Mouse (Mus musculus) hindbrain, embryonic 16.5 days (tissue): ENCODE data around the gene 4921509C19Rik. TPM values are rescaled to one million over a fixed set of nuclear protein-coding genes. Genes with fewer than 3 reads are reported as not detected.
"Not testable (repeated sequence)": the region's sequence is repeated elsewhere in the genome, so short reads cannot be mapped to it uniquely, and the experiment has no call there.

Experiments used
- ATAC-seq: fragments of 200-750 bp; cut with Nextera tagmentation; 2 replicates; pipeline ENCODE4 v1.8.0; 2017; ENCODE audit warnings: moderate TSS enrichment, moderate library complexity
- H3K27ac ChIP-seq: fragments of 300-500 bp; sonication (generic); 2 replicates; pipeline ENCODE4 v1.5.1; 2014; ENCODE audit warnings: low read depth, mild to moderate bottlenecking, control low read depth, low read length, moderate library complexity
- H3K27me3 ChIP-seq: fragments of 300-500 bp; sonication (generic); replicated peaks from 2 replicates; pipeline ENCODE4 v1.6.1; 2014; ENCODE audit warnings: low read length; ENCODE audit not compliant: control insufficient read depth, insufficient read depth
- H3K36me3 ChIP-seq: fragments of 300-500 bp; sonication (generic); 2 replicates; pipeline ENCODE4 v1.6.1; 2014; ENCODE audit warnings: mild to moderate bottlenecking, low read length, moderate library complexity, mixed read lengths; ENCODE audit not compliant: control insufficient read depth, insufficient read depth
- H3K4me1 ChIP-seq: fragments of 300-500 bp; sonication (generic); 2 replicates; pipeline ENCODE4 v1.6.1; 2014; ENCODE audit warnings: low read depth, low read length; ENCODE audit not compliant: control insufficient read depth, insufficient read depth
- H3K4me2 ChIP-seq: fragments of 300-500 bp; sonication (generic); 2 replicates; pipeline ENCODE4 v1.6.1; 2014; ENCODE audit warnings: mild to moderate bottlenecking, low read length, control low read depth, moderate library complexity
- H3K4me3 ChIP-seq: fragments of 300-500 bp; sonication (generic); 2 replicates; pipeline ENCODE4 v1.5.1; 2014; ENCODE audit warnings: mild to moderate bottlenecking, low read length, control low read depth, moderate library complexity
- H3K9ac ChIP-seq: fragments of 300-500 bp; sonication (generic); 2 replicates; pipeline ENCODE4 v1.6.1; 2014; ENCODE audit warnings: low read depth, mild to moderate bottlenecking, control low read depth, low read length, moderate library complexity
- H3K9me3 ChIP-seq: fragments of 300-500 bp; sonication (generic); 2 replicates; pipeline ENCODE4 v1.6.1; 2014; ENCODE audit warnings: mild to moderate bottlenecking, low read length, moderate library complexity; ENCODE audit not compliant: control insufficient read depth
- WGBS: fragments of 180-500 bp; shearing (Covaris S2); extraction: QIAGEN DNeasy Blood & Tissue Kit; methylation state at CpG from one replicate; pipeline ENCODE4 v1.1.7; 2014; 5-methylcytosine and 5-hydroxymethylcytosine counted together
- polyA plus RNA-seq: library from polyadenylated mRNA; unstranded; fragments of >200 nt; fragmentation: Nextera tagmentation; extraction: Ambion mirVana; gene quantifications from 2 replicates; pipeline ENCODE4 v1.2.1, GENCODE M21; 2015

Gene 4921509C19Rik
- not detected in 2 replicates for polyA plus RNA-seq

DNA sequence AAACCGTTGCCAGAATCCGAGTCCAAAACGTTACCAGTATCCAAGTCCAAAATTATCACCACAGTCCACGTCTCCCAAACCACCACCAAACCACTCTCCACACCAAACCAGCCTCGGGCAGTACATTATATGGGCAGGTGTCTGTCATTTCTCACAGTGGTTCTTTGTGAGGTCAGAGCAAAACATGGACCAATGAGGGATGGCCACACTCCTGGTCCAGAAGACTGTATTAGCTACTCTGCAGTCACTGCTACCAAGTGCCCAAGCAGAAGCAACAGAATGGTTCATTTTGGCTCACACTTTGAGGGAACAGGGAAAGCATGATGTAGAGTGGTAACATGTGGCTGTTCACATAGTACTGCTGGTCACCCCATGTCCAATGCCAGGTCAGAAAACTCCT lies at the start of gene 4921509C19Rik:
Gene 4921509C19Rik (minus strand): TSS at position 101 of the 400 bp plus-strand sequence.
- not testable (repeated sequence) for H3K36me3 ChIP-seq, ATAC-seq
- WGBS = 89% methylated on average over 4 of the region's 5 CpGs

DNA sequence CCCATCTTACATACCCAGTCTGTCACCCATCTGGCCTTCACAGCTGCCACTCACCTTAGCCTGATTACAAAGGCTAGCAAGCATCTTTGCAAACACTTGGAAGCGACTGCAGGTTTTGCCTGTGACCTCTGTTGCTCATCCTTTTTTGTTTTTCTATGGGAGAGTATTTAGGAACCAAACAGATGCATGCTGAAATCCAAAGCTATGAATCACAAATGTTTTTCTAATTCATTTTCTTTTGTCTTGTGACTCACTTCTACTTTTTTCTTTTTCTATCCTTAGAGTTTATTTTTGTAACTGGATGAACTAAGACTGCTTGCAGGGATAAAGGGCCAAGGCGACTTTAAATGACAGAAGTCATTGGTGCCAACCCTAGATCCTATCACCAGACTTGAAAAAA lies 49.6 kb upstream of the 4921509C19Rik start:
- 70% methylated on average over 2 of the region's 2 CpGs for WGBS
- Histone ChIP-seq H3K9ac (no peak overlapping the region), H3K9me3 (no peaks in the 10 kb centered on the region), H3K27me3 (no peaks in the 10 kb centered on the region), H3K4me2 (no peak overlapping the region), H3K4me3 (no peak overlapping the region), H3K36me3 (peaks cover 6% of the 10 kb centered on the region), H3K4me1 (no peaks in the 10 kb centered on the region), H3K27ac (no peak overlapping the region)
- no peak for ATAC-seq

More for the DNA sequence above, at the start of gene 4921509C19Rik:
- not testable (repeated sequence) for H3K9me3 ChIP-seq, H3K27me3 ChIP-seq, H3K4me1 ChIP-seq, H3K4me3 ChIP-seq, H3K9ac ChIP-seq, H3K4me2 ChIP-seq, H3K27ac ChIP-seq

DNA sequence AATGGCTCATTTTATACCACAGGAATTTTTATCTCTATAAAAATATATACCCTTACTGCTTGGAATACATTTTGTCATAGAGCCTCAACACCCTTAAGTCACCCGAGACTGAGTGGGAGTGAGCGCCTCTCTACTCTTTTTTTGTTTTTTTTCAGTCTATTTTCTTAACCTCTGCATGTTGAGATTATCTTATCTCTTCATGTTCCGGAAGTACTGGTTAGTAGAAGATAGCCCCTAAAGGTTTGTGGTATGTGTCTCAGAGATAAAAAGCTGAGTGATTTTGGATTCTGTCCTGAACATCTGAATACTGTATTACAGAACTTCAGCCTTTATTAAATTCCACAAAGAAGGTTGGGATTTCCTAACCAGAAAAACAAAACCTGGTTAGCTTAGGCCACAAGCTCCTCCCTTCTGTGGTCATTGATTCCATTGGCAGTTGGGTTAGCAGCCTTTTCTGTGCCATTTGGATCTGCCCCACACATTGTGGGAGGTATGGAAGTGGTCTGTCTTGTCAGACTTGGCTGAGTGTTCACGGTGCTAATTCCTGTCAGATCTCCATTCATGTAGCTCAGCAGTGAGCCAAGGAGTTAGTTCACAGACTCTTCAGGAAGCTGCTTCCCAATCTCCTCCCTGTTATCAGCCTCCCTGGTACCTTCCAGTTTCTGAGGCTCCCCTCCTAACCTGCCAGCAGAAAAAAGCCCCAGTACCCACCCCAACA lies 48.5 kb upstream of the 4921509C19Rik start:
- Histone ChIP-seq H3K4me2 (no peak overlapping the region), H3K27ac (no peak overlapping the region), H3K4me1 (no peaks in the 10 kb centered on the region), H3K36me3 (peaks cover 6% of the 10 kb centered on the region), H3K4me3 (no peak overlapping the region), H3K9ac (no peak overlapping the region), H3K9me3 (no peaks in the 10 kb centered on the region), H3K27me3 (no peaks in the 10 kb centered on the region)
- 66% methylated on average over 4 of the region's 4 CpGs for WGBS
- no peak for ATAC-seq

DNA sequence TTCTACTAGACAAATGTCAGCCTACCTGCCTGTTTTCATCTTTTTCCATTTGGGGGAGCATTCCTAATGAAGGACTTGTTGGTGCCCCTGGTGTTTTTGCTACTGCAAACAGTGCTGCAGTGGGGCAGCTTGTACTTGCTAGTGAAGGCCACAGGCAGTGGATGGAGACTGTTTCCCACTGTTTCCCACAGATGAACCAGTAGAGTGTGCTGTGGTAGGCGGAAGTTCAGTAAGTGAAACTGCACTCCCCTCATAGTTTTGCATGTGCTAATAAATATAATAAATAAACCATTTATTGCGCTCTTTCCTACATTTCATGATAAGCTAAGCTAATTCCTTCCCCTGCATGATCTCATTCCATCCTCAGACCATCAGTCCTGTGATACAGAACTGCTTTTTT lies 43.0 kb upstream of the 4921509C19Rik start:
- H3K27ac ChIP-seq = no peak overlapping the region
- peaks cover 28% of the 10 kb centered on the region for H3K36me3 ChIP-seq
- whole genome bisulfite sequencing = 93% methylated on average over 2 of the region's 2 CpGs
- H3K4me3 ChIP-seq = no peak overlapping the region
- H3K4me2 ChIP-seq = no peak overlapping the region
- ATAC-seq = no peak
- H3K9ac ChIP-seq = no peak overlapping the region
- no peaks in the 10 kb centered on the region for H3K27me3 ChIP-seq
- H3K4me1 ChIP-seq = no peaks in the 10 kb centered on the region
- no peaks in the 10 kb centered on the region for H3K9me3 ChIP-seq

DNA sequence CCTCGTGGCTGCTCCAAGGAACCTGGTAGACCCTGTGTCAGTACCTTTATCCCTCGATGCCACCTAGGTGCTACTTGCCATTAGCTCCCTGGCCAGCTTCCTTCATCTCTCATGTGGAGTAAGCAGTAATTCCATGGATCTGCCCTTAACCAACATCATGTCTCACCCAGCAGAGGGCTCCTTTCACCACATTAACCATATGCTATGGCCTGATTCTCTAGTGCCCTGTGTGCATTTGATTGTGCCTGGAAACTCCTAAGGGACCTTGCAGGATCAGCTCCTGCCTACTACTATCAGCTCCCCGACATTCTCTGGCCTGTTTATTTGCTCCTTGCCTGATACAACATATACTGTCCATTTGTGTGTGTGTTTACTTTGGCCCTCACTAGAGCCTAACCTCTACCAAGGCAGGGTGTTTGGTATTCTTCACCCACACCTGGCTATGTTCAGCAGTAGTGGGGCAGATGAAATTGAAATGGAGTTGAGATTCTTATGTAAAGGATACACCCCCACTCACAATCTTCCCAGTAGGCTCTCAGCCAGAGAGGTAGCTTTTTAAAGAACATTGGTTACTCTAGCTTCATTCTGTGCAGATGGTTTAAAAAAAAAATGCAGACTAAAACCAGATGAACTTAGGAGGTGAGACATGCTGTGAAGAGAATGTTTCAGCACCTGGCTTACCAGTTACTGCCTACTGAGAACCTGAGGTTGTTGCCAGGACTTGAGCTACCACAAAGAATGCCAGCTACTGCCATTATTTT lies 37.8 kb upstream of the 4921509C19Rik start:
- Histone ChIP-seq H3K27me3 (no peaks in the 10 kb centered on the region), H3K36me3 (peaks cover 49% of the 10 kb centered on the region), H3K9ac (no peak overlapping the region), H3K27ac (no peak overlapping the region), H3K4me1 (0 out of 2 replicates have a peak, but pooled peaks cover 3% of the 10 kb centered on the region), H3K9me3 (no peaks in the 10 kb centered on the region), H3K4me2 (no peak overlapping the region), H3K4me3 (no peak overlapping the region)
- 82% methylated on average over 3 of the region's 3 CpGs for WGBS
- ATAC-seq = no peak

DNA sequence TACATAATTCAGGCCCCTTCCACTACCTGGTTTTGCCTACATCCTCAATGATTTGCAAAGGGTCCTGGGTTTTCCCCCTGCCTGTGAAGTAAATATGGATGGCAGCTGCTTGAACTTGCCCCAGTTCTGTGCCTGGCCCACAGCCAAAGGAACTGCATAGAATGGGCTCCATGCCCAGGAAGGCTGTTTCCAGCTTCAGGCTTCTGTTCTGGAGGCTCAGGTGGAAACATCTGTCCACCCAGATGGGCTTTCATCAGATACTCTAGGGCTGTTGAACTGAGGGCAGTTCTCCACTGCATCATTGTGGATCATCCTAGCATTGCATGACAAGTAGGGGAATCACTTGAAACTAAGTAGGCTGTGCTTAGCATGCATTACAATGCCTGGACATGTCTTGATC lies 36.2 kb upstream of the 4921509C19Rik start:
- H3K4me3 ChIP-seq = no peak overlapping the region
- no peaks in the 10 kb centered on the region for H3K9me3 ChIP-seq
- ATAC-seq = peak; percentile 66
- H3K27me3 ChIP-seq = no peaks in the 10 kb centered on the region
- H3K27ac ChIP-seq = no peak overlapping the region
- H3K36me3 ChIP-seq = peaks cover 56% of the 10 kb centered on the region
- H3K4me2 ChIP-seq = no peak overlapping the region
- H3K4me1 ChIP-seq = 0 out of 2 replicates have a peak, but pooled peaks cover 3% of the 10 kb centered on the region
- no peak overlapping the region for H3K9ac ChIP-seq

DNA sequence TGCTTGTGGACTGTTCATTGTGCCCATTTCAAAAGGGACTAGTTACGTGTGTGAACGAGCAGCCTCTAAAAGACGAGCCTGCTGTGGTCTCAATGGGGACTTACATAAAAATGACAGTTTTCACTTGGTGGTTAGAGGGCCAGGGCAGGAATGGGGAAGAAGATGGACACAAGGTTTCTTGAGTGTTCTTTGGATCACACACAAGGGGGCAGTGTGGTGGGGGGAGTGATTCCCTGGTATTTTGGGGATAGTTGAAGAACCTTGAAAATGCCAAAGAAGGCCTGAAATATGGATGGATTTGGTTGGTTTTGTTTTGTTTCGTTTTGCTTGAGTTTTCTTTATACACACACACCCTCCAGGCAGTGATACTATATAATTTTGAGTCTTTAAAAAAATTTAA lies 28.3 kb upstream of the 4921509C19Rik start:
- no peaks in the 10 kb centered on the region for H3K9me3 ChIP-seq
- H3K27ac ChIP-seq = no peak overlapping the region
- no peak overlapping the region for H3K9ac ChIP-seq
- H3K4me3 ChIP-seq = no peak overlapping the region
- no peak overlapping the region for H3K4me2 ChIP-seq
- ATAC-seq = no peak
- peaks cover 52% of the 10 kb centered on the region for H3K36me3 ChIP-seq
- no peaks in the 10 kb centered on the region for H3K27me3 ChIP-seq
- 86% methylated on average over 4 of the region's 4 CpGs for WGBS
- no peaks in the 10 kb centered on the region for H3K4me1 ChIP-seq

DNA sequence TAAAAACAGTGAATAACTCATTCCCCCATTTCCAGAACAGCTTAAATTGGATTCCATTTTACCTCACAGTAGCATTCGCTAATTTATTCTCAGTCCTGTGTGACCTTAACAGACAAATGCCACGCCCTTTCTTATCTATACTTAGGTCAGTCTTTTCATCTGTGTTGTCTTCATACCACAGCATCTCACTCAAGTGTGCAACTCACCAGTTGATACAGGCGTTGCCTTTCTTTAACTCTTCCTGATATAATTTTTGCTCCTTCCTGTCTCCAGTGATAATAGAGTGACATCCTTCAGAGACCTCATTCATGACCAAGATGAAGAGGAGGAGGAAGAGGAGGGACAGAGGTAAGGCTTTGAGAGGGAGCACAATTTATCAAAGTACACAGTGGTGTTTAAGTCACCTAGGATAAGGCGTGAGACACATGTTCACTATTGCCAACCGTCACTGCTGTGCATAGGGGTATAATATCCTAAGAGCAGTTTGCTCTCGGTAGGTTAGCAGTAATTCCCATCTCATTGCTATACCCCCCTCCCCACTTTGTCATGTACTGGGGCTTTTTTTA lies 24.6 kb upstream of the 4921509C19Rik start:
- no peaks in the 10 kb centered on the region for H3K27me3 ChIP-seq
- no peak for ATAC-seq
- H3K9me3 ChIP-seq = no peaks in the 10 kb centered on the region
- peaks cover 11% of the 10 kb centered on the region; the same call in 1 of the 2 replicates for H3K4me1 ChIP-seq
- H3K27ac ChIP-seq = no peak overlapping the region
- H3K4me2 ChIP-seq = no peak overlapping the region
- H3K4me3 ChIP-seq = no peak overlapping the region
- H3K9ac ChIP-seq = no peak overlapping the region
- 91% methylated on average over 6 of the region's 6 CpGs for WGBS
- peaks cover 38% of the 10 kb centered on the region for H3K36me3 ChIP-seq

DNA sequence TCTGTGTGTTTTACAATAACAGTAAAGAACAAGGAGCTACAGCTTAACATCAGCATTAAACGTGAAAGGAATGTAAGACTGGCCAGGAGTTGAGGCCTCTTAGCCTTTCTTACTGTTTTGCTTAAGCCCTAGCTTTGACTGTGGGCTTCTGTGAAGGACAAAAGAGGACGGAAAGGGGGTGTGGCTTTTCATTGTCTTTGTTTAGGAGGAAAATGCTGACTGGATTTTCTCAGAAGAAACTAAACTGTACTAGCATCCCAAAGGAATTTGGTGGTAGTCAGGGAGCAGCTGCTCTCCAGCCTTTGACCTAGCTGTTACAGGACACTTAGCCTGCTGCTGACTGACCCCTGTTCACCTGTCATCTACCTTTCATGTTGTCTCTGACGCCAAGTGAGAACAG lies 22.4 kb upstream of the 4921509C19Rik start:
- H3K9me3 ChIP-seq = no peaks in the 10 kb centered on the region
- no peak overlapping the region for H3K9ac ChIP-seq
- no peak overlapping the region for H3K4me3 ChIP-seq
- H3K4me2 ChIP-seq = no peak overlapping the region
- H3K27me3 ChIP-seq = no peaks in the 10 kb centered on the region
- no peak overlapping the region for H3K27ac ChIP-seq
- 35% methylated on average over 3 of the region's 3 CpGs for WGBS
- ATAC-seq = no peak
- peaks cover 19% of the 10 kb centered on the region for H3K4me1 ChIP-seq
- peaks cover 27% of the 10 kb centered on the region for H3K36me3 ChIP-seq
